In genomic region chr1:131687739-131688138, GRCm38 (mm10) we compare ENCODE assay signal across 1 mouse cellular context.
TF ChIP-seq lines count a peak whose summit lies in the region.

No protein-coding gene starts in this region.

TF ChIP-seq in MEL, 35 proteins besides CTCF, POLR2A, EP300 and RAD21:
- no peak for TF ChIP-seq E2F4 (IDR thresholded peaks at IDR 0.05; ENCODE audit: borderline replicate concordance, low read depth, low read length)
- peak; percentile 87; the same call in 1 of the 2 replicates for TF ChIP-seq POLR2AphosphoS5 (IDR thresholded peaks at IDR 0.05; ENCODE audit: borderline replicate concordance, low read depth, low read length)
- TF ChIP-seq ETS1 (IDR thresholded peaks at IDR 0.05; ENCODE audit: low read depth, low read length) = no peak
- TF ChIP-seq MAFK (IDR thresholded peaks at IDR 0.05; ENCODE audit: borderline replicate concordance, low read depth, low read length) = no peak
- no peak for TF ChIP-seq MEF2A (IDR thresholded peaks at IDR 0.05; ENCODE audit: extremely low read depth, insufficient replicate concordance, low read depth, low read length, poor library complexity, severe bottlenecking)
